Mouse (Mus musculus): ENCODE measurements around the gene Tsc22d2.
A peak's percentile ranks its signal among the peaks of the same experiment; 100 is the strongest.

Tsc22d2 gene

GRCm38 (mm10) chr3:58414234-58414938 lies at the start of gene Tsc22d2:
Tsc22d2 (plus strand) TSS chr3:58414715.
- DNase-seq = peak; percentile 93 to 96

DNA sequence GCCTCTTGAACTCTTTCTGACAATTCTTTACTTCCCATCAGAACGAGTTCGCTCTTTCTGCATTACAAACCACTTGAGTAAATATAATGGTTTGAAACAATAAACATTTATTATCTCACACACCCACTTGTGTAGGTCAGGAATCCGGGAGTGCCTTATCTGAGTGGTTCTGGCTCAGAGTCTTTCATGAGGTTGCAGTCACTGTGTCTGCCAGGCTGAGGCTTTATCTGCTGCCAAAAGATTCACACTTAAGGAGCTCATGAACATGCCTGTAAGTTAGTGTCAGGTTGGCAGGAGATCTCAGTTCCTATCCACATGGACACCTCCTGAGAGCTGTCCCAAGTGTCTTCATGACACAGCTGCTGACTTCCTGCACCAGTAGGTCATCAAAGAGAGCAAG lies 47.8 kb upstream of the Tsc22d2 start:
- DNase-seq = no peak

DNA sequence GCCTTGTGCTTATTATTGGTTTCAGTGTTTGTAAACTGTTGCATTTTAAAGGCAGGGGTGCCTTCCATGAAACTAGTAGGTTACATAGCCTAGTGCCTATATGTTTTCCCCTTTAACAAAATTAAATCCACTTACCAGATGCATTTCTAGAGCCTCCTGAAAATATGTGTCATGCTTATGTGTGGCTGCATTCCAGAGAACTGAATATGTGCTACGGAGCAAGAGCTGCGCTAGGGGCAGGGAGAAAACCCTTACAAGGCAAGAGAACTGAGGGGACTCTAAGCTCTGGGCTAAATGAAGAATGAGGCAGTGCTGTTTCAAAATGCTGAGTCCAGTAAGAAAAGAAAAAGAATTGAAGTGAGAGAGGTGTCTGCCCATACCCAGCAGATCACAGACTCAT lies 43.7 kb upstream of the Tsc22d2 start:
- no peak for DNase-seq

DNA sequence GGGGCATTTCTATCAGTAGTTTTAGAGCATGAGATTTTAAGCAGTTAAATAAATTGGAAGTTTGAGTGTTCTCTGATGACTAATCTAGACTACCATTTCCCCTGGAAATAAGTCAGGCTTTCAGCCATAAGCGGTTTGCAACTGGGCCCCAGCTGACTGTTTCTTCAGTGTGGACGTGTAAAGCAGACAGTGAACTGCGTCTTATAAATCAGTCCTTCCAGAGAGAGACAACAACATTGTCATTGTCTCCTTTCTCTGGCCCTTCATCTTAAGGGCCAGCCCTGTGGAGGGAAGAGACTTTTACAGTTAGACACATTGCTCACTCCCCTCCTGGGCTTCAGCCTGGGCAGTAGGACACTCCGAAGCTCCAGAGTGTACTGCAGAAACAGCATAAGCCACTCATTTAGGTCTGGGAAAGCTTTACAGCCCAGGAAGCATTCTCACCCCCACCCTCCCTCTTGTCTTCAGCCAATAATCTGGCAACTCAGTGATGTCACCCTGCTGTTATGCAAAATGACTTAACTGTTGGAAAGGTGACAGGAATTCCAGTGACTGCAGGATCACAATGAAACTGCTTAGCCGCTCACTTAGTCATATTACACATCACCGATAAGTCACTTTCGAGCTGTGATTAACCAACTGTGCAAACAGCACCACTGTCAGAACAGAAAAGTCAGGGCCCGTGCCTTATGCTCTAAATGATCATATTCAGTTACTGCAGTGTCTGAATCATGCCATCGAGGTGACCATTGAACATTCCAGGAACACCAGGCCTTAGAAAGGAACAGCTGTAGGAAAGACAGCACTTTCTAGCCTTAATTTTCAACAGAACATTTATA lies 42.2 kb upstream of the Tsc22d2 start:
- DNase-seq = peak; percentile 60 to 83

DNA sequence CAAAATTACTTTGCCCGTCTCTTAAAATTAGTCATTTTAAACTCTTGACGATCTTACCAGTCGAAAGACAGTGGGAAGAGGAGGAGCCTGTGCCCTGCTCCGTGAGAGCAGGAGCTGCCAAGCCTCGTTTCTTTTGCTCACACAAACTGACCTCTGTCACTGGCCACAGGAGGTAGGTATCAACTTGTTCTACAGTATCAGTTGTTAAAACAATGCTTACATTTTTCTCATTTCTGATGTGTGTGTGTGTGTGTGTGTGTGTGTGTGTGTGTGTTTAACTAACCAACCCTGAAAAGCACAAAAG lies 41.7 kb upstream of the Tsc22d2 start:
- no peak for DNase-seq

DNA sequence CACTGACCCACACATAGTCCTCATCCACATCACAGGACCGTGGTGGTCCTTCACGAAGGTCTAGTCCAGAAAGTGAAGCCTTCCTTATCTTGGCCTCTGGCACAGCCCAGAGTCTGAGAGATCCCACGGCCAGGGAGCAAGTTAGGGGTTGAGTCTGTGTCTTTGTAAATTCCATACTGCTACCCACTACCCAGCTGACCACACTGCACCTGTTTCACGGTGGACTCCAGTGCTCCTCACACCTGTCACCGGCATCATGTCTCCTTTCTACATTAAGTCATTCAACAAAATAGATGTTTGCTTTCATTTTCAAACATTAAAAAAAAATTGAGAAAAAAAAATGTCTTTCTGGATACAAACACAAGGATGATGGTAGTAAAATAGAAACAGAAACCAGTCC lies 40.2 kb upstream of the Tsc22d2 start:
- DNase-seq = no peak

GRCm38 (mm10) chr3:58376713-58377112 lies 37.8 kb upstream of the Tsc22d2 start:
- DNase-seq = no peak

DNA sequence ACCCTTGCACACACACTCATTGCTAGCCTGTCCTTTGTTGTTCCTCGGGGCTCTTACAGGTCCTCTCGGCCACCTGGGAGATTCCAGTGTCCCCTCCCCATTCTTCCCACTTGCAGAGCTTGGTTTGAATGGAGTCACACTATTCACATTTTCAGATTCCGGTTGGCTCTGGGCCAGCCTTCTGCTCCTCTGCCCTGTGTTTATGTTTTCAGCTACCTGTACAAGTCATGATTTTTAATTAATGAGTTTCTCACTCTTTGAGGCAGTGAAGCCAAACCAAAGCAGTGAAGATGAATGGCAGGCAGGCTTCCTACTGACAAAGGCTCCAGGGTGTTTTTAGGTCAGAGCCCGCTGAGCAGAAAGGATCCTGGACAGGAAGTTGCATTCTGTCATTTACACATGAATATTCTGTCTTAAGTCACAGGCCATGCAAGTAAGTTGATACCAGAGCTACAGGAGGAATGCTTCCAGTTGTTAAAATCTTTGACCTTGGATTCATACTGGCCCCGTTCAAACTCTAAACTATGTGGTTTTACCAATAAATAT lies 36.9 kb upstream of the Tsc22d2 start:
- peak in 1 of 2 experiments; percentile 9 for DNase-seq

DNA sequence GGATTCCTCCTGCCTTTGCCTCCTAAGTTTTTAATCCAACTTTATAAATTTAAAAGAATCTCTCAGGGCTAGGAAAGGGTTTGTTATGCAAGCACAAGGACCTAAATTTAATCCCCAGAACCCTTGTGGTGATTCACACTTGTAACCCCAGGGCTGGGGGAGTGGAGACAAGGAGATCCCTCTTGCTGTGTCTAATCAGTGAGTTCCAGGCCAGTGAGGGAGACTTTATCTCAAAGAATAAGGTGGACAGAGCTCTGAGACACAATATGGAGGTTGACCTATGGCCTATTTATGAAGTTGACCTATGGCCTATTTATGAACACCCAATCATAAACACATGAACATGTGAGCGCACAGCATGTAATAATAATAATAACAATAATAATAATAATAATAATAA lies 31.8 kb upstream of the Tsc22d2 start:
- no peak for DNase-seq

DNA sequence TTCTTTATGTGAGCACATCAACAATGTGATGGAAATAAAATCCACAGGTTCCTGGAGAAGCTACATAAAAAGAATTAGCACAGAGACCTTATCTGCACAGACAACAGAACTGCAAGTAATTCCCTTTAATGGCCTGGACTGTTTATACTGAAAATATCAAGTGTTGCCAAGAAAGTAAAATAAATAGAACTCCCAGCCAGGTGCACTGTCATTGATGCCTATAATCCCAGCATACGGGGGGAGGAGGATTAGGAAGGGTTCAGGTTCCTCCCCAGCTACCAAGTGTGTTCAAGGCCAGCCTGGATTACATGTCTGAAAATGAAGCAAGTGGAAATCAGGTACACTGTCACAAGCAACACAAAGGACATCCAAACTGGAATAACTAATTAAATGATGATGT lies 29.5 kb upstream of the Tsc22d2 start:
- no peak for DNase-seq

DNA sequence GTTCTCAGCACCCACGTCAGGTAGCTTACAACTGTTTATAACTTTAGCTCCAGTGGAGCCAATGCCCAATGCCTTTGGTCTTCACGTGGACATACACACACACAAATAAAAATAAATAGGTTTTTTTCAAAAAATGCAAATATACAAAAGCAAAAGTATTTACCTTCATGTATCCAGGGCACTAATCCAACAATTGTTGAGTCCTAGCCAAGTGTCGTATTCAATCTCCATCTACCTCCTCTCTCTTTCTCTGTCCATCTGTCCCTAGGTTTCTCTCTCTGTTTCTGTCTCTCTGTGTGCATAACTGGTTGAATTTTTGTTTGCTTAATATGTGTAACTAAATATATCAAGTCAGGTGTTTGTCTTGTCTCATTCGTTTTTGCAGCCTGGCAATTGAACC lies 25.8 kb upstream of the Tsc22d2 start:
- no peak for DNase-seq

DNA sequence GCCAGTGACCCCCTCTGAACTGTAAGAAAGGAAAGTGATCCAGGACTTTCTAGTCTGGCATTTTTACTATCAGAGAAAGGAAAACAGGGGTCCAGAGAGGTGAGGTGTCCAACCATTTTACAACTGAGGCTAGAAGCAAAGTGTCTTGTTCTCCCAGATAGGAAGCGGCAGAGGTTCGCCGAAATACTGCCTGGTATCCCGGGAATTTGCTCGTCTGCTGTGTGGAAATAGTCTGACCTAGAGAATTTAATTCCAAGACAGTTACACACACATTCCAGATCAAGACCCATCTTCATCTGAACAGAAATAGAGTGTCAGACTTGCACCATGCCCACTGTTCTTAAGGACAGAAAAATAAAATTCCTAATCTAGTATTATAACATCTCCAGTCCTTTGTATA lies 16.0 kb upstream of the Tsc22d2 start:
- no peak for DNase-seq

GRCm38 (mm10) chr3:58399931-58400330 lies 14.6 kb upstream of the Tsc22d2 start:
- DNase-seq = no peak

DNA sequence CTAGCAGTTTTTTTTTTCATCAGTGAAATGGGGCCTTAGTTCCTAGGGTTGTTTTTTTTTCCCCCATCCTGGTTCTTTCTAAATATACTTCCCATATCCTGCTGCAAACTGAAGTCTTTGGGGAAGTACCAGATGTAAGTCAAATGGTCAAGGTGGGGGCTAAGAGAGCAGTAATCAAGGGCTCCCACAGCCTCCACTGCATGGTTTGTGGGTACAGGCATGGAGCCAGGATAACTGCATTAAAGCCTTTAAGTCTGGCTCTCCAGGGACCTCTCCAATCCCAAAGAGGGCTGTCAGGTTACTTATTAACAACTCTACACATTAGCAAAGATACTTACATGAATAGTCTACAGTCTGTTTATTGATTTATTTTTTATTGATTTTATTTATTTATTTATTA lies 2.8 kb upstream of the Tsc22d2 start:
- no peak for DNase-seq

DNA sequence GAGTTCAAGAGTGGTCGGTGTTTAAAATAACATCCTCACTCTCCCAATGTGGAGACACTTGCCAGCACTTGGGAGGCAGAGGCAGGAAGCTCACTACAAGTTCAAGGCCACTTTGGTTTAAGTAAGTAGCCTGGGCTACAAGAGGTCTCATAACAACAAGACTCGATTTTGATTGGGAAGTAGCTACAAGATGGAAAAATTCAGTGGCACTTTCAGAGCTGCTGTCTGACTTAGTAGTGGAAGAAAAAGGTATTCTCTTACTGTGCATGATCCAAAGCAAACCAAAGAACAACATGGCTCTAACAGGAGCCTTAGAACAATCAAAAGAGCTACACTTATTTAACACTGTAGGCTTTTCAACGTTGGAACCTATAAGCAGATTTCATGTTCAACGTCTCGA lies 844 bp upstream of the Tsc22d2 start:
- DNase-seq = no peak

GRCm38 (mm10) chr3:58414986-58415883 lies 720 bp downstream of the Tsc22d2 start:
- peak; percentile 74 to 80 for DNase-seq

GRCm38 (mm10) chr3:58415884-58416725 lies 1.6 kb downstream of the Tsc22d2 start:
- peak; percentile 64 to 66 for DNase-seq

DNA sequence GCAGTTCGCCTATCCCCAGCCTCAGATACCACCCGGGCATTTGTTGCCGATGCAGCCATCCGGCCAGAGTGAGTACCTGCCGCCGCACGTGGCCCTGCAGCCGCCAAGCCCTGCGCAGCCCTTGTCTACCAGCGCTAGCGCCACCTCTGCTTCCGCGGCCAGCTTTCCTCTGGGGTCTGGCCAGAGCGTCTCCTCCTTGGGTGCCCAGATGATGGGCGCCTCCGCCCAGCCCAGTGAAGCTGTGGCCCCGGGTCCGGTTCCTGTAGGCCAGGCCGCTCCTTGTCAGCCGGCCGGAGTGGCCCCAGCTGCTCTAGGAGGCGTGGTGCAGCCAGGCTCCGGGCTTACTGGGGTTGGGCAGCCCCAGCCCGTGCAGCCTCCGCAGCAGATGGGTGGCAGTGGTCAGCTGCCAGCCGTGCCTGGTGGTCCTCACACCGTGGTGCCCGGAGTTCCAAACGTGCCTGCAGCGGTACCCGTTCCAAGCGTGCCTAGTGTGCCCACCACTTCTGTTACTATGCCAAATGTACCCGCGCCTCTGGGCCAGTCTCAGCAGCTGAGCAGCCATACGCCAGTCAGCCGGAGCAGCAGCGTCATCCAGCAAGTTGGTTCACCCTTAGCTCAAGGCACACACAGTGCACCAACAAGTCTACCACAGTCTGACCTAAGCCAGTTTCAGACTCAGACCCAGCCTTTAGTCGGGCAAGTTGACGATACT lies 2.4 kb downstream of the Tsc22d2 start:
- peak; percentile 18 to 40 for DNase-seq

DNA sequence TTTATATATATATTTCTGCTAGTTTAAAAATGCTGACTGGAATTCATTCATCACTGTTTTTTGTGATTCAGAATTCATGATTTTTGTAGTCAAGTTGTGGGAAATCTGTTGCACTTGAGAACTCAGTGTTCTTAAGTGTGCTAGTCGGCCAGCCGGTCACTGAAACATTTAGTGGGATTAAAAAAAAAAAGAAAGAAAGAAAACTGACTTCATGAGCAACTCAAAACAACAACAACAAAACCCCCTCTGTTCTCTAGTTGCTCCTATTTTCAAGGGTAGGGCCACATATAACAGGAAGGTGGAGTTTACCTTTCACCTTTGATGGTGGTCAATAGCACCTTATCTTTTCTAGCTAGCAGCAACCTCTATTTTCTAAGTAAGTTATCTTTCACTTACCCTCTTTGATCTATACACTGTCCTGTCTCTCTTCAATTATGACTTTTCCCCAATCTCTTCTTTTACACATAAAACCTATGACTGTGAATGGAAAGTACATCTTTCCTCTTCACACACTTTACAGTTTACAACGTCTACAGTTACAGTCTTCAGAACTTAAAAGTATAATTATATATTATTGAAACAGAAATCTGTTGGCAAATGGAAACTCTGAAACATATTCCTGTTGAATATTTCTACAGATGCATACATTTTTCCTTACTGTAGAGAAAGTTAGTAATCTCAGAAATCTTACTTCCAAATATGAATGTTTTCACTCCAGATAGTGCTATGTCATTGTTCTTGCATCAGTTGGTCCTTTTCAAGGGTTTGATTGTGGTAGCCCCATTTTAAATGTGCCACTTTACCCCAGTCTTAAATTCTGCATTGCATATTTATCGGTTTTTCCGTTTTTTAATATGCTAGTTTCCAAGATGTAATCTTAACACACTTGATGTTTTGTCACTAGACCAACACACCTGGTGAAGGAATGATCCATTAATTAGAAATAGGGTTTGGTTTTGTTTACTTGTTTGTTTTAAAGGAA lies 4.5 kb downstream of the Tsc22d2 start:
- no peak for DNase-seq

GRCm38 (mm10) chr3:58428861-58429260 lies 14.3 kb downstream of the Tsc22d2 start:
- no peak for DNase-seq

All from kidney, adult 8-10 months (tissue).